Mouse (Mus musculus) kidney, adult 18-20 months (tissue): ENCODE data around the gene Ubqln4.
A peak's percentile ranks its signal among the peaks of the same experiment; 100 is the strongest.
"Not testable (repeated sequence)": the region's sequence is repeated elsewhere in the genome, so short reads cannot be mapped to it uniquely, and the experiment has no call there.

Source experiments
- DNase-seq: peaks from one replicate; pipeline ENCODE4 v3.0.0; 2021

Gene Ubqln4

DNA sequence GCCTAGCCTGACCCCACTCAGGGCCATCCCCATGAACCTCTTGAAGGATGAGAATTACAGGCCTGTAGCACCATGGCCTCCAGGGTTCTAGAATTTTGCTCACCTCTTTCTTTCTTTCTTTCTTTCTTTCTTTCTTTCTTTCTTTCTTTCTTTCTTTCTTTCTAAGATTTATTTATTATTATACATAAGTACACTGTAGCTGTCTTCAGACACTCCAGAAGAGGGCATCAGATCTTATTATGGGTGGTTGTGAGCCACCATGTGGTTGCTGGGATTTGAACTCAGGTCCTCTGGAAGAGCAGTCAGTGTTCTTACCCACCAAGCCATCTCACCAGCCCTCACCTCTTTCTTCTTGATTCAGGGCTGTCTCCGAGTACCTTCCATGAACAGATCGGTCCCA lies 52.1 kb downstream of the Ubqln4 start, which contains the start of gene Arhgef2:
TSS of gene Arhgef2 (plus strand) at position 301 of the 400 bp plus-strand sequence.
- not testable (repeated sequence) for DNase-seq

GRCm38 (mm10) chr3:88607065-88607757 lies 53.7 kb downstream of the Ubqln4 start:
- peak; percentile 92 for DNase-seq

DNA sequence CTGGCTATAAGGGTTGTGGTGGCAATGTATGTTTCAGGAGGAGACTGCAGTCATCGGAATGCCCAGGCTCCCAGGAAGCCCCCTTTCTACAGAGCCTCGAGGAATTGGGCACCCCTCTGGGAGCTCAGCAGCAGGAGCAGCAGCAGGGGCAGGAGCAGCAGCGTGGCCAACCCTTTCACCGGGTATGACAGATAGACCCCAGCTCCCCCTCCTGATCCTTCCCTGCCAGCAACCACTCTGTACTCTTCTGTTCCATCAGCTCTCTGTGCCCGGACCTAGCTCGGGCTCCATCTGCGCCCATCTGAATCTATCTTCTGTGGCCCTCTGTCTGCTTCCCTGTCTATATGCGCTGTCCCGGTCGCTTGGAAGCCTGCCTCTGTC lies 54.2 kb downstream of the Ubqln4 start:
- DNase-seq = no peak

GRCm38 (mm10) chr3:88609066-88609465 lies 55.5 kb downstream of the Ubqln4 start:
- no peak for DNase-seq

DNA sequence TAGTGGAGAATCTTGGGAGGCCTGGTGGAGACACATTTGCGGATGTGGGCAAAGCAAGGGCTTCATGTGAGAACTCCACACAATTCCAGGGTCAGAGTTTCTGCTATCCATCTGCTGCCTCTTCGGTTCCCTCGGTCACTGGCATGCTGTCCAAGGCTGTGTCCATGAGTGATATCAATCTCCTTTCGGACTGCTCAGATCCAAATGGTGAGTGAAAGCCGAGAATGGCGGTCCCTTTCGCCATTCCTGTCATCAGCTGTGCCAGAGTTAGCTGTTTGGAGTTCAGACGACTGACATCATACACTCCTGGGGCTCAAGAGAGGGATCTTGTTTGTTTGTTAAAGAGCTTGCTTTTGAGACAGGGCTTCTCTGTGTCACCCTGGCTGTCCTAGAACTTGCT lies 60.9 kb downstream of the Ubqln4 start:
- no peak for DNase-seq

DNA sequence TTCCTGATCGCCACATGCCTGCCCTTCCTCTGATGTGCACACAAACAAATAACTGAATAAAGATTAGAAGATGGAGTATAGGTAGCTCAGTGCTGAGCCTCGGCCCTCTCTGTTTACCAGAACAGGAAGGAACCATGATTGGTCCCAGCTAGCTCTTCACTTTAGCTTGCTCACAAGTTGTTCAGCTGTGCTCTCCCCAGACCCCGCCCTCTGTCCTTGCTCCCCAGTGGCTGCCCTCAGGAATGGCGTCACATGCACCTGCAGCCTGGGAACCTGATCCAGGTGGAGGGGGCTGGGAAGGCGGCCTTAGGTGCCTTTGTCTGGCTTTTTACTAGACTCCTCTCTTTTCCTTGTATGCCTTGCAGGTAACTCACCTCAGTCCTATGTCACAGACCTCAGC lies 61.6 kb downstream of the Ubqln4 start:
- peak; percentile 64 for DNase-seq

GRCm38 (mm10) chr3:88615902-88616391 lies 62.4 kb downstream of the Ubqln4 start:
- DNase-seq = no peak

DNA sequence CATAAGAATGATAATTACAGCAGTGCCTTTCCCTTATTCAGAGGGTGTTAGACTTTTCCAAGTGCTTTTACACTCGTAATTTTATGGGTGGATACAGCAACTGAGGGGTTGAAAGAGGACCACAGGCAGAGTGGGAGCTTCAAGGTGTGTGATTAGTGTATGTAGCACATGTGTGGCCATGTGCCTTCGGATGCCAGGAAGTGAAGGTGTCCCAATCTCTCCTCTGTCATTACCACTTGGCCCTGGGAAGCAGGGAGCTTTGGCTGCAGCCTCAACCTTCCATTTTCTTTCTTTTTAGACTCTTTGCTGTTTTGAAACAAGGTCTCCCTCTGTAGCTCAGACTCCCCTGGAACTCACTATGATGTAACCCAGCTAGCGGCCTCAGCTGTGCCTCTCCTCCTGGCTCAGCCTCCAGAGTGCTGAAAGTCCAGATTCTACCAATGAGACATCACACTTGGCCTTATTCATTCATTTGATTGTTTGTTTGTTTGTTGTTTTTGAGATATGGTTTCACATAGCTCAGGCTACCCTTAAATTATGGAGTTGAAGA lies 63.5 kb downstream of the Ubqln4 start:
- DNase-seq = no peak

DNA sequence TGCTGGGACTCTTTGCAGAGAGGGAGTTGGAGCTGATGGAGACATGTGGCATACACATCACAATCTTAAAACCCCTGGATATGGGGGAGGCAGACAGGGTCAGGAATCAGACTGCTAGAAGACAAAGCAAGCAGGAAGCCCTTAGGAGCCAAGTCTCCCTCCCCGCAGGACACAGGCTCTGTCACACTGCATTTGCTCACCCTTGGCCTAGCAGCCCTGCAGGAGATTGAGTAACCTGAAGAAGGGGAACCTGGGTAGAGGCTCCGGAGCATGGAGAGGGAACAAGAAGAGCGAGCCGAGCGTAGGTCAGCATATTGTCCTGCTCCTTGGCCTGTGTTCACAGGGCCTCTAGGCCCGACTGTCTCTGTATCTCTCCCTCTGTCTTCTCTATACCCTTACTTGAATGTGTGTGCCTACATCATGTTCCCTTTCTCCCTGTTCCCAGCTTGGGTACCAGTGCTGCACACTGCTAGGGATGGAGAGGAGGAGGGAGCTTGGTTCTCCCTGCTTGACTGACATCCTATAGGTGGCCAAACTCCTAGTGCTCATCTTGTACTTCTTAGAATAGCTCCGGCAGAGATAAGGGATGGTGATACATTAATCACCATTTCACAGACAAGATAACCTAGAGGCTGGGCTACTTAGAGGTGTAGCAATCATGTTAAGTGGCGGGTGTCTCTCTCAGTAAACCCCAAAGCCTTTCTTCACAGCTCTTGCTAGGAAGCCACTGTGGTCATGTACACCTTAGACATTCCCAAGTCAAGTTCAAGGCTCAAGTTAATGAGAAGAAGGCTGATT lies 64.7 kb downstream of the Ubqln4 start:
- DNase-seq = no peak
